ENCODE assay signal across 8 mouse cellular contexts in genomic region chr4:43957292-43957845, GRCm38 (mm10). TPM values are rescaled to one million over a fixed set of nuclear protein-coding genes. Genes with fewer than 3 reads are reported as not detected.
DNase-seq lines count a peak whose midpoint lies in the region; ATAC-seq and TF ChIP-seq lines count a peak whose summit lies in the region.

Gene Glipr2 (plus strand): TSS chr4:43957401.

- under 1% methylated on average over 45 of the region's 45 CpGs for WGBS in forebrain, embryonic 11.5 days
- WGBS in heart, embryonic 15.5 days = under 1% methylated on average over 40 of the region's 45 CpGs
- 1% methylated on average over 45 of the region's 45 CpGs for WGBS in lung, adult 2 months
- under 1% methylated on average over 44 of the region's 45 CpGs for WGBS in neural tube, embryonic 14.5 days

- peaks cover 12% of the 10 kb centered on the region for H3K27me3 ChIP-seq in forebrain, embryonic 11.5 days (ENCODE audit: control insufficient read depth, insufficient read depth, low read length)
- H3K27me3 ChIP-seq in heart, embryonic 15.5 days = no peaks in the 10 kb centered on the region
- no peaks in the 10 kb centered on the region for H3K27me3 ChIP-seq in neural tube, embryonic 14.5 days (ENCODE audit: control insufficient read depth, insufficient read depth, low read length)

- TF ChIP-seq CTCF in lung, adult 2 months (IDR thresholded peaks at IDR 0.05; ENCODE audit: insufficient read depth, low read length) = peak; percentile 68

- peak; percentile 33; the same call in 1 of the 2 replicates for TF ChIP-seq POLR2A in lung, adult 2 months (IDR thresholded peaks at IDR 0.05; ENCODE audit: borderline replicate concordance, extremely low read depth, low read depth, low read length)

- H3K9me3 ChIP-seq in forebrain, embryonic 11.5 days (ENCODE audit: control insufficient read depth, low read length) = no peaks in the 10 kb centered on the region
- H3K9me3 ChIP-seq in heart, embryonic 15.5 days (replicated peaks) = no peaks in the 10 kb centered on the region
- no peaks in the 10 kb centered on the region for H3K9me3 ChIP-seq in neural tube, embryonic 14.5 days (ENCODE audit: control insufficient read depth, low read length)

- peak within 1 kb of the TSS; percentile 58 for H3K4me3 ChIP-seq in forebrain, embryonic 11.5 days (ENCODE audit: low read depth, low read length)
- H3K4me3 ChIP-seq in heart, embryonic 15.5 days = peak within 1 kb of the TSS; percentile 67
- H3K4me3 ChIP-seq in lung, adult 2 months (replicated peaks; ENCODE audit: extremely low read depth, low read depth, low read length) = peak within 1 kb of the TSS; percentile 57
- H3K4me3 ChIP-seq in neural tube, embryonic 14.5 days (ENCODE audit: low read depth, low read length) = peak within 1 kb of the TSS; percentile 75

- H3K36me3 ChIP-seq in forebrain, embryonic 11.5 days (ENCODE audit: control insufficient read depth, insufficient read depth, low read length) = no peaks in the 10 kb centered on the region
- H3K36me3 ChIP-seq in heart, embryonic 15.5 days = no peaks in the 10 kb centered on the region
- no peaks in the 10 kb centered on the region for H3K36me3 ChIP-seq in neural tube, embryonic 14.5 days (ENCODE audit: control insufficient read depth, insufficient read depth, low read length)

- peak within 1 kb of the TSS; percentile 73 for H3K9ac ChIP-seq in forebrain, embryonic 11.5 days (ENCODE audit: low read length)
- peak within 1 kb of the TSS; percentile 61 for H3K9ac ChIP-seq in heart, embryonic 15.5 days
- H3K9ac ChIP-seq in neural tube, embryonic 14.5 days (replicated peaks; ENCODE audit: low read depth, low read length) = peak within 1 kb of the TSS; percentile 84

- ATAC-seq in forebrain, embryonic 11.5 days (replicated peaks; ENCODE audit: low FRiP score) = peak; percentile 85
- ATAC-seq in heart, embryonic 15.5 days (replicated peaks; ENCODE audit: insufficient number of reproducible peaks, insufficient read depth, low FRiP score, low read depth) = peak; percentile 94
- ATAC-seq in neural tube, embryonic 14.5 days (ENCODE audit: low read depth) = peak; percentile 91

- DNase-seq in CD4-positive helper T cell, adult 2 months (ENCODE audit: low read depth, low spot score) = peak; percentile 88
- DNase-seq in adrenal gland, postnatal 14 days = peak; percentile 91
- peak; percentile 95 for DNase-seq in forebrain, embryonic 11.5 days (ENCODE audit: low spot score)
- DNase-seq in kidney, postnatal 25 days = peak; percentile 74 to 77
- peak; percentile 79 for DNase-seq in lung, adult 2 months
- DNase-seq in testis, postnatal 10 days (ENCODE audit: low spot score) = peak; percentile 94

- peaks cover 7% of the 10 kb centered on the region; the same call in 1 of the 2 replicates for H3K4me1 ChIP-seq in forebrain, embryonic 11.5 days (replicated peaks; ENCODE audit: control insufficient read depth, insufficient read depth, low read length)
- peaks cover 22% of the 10 kb centered on the region for H3K4me1 ChIP-seq in heart, embryonic 15.5 days (replicated peaks)
- peaks cover 12% of the 10 kb centered on the region; the same call in 1 of the 2 replicates for H3K4me1 ChIP-seq in lung, adult 2 months (ENCODE audit: control insufficient read depth, insufficient read depth, low read length)
- H3K4me1 ChIP-seq in neural tube, embryonic 14.5 days (ENCODE audit: control insufficient read depth, insufficient read depth, low read length) = no peaks in the 10 kb centered on the region

- H3K4me2 ChIP-seq in forebrain, embryonic 11.5 days (ENCODE audit: low read depth, low read length, severe bottlenecking) = peak within 1 kb of the TSS; percentile 73
- peak within 1 kb of the TSS; percentile 88 for H3K4me2 ChIP-seq in heart, embryonic 15.5 days
- H3K4me2 ChIP-seq in neural tube, embryonic 14.5 days (ENCODE audit: low read depth, low read length) = peak within 1 kb of the TSS; percentile 96

- peak within 1 kb of the TSS; percentile 58 for H3K27ac ChIP-seq in forebrain, embryonic 11.5 days (ENCODE audit: low read depth, low read length)
- H3K27ac ChIP-seq in heart, embryonic 15.5 days = peak within 1 kb of the TSS; percentile 72
- peak within 1 kb of the TSS; percentile 81 for H3K27ac ChIP-seq in neural tube, embryonic 14.5 days (ENCODE audit: low read depth, low read length)

RNA-seq across cellular contexts. Expression of gene Glipr2, which starts in this region (rescaled TPM):
- 7.4 and 9.1 TPM in 2 replicates for total RNA-seq in adrenal gland, postnatal 14 days (2021)
- polyA plus RNA-seq in forebrain, embryonic 11.5 days (2014; fragmentation: Nextera tagmentation; extraction: Ambion mirVana) = 75.5 and 79.1 TPM in 2 replicates
- 44.3 and 53.2 TPM in 2 replicates for polyA plus RNA-seq in heart, embryonic 15.5 days (2015; fragmentation: Nextera tagmentation; extraction: Ambion mirVana)
- 14.3 and 18.1 TPM in 2 replicates for polyA plus RNA-seq in lung, adult 2 months (2012; rRNA removed)
- polyA plus RNA-seq in neural tube, embryonic 14.5 days (2014; fragmentation: Nextera tagmentation; extraction: Ambion mirVana) = 37.3 and 54.3 TPM in 2 replicates

Comparison
In these comparisons a context has a peak if more than half of its experiments do, and no peak if none do; other contexts are left out.
1. Peak in every context shown above with its lines: DNase-seq, ATAC-seq, H3K4me3 ChIP-seq and H3K27ac ChIP-seq.